In the genomic region with DNA sequence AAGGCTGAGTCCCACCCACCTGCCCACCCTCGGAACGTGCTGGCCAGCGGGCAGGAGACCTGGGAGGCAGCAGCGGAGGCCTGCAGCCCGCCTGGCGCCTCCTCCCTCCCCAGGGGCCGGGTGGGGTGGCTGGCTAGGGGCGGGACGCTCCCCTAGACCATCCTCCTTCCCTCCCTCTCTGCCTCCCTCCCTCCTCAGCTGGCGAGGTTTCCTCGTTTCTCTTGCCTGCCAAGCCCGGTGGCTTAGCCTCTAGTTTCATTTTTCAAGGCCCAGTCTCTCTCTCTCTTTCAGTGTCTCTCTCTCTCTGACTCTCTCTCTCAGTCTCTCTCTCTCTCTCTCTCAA, we compare ENCODE assay signal across 8 mouse cellular contexts. TPM values are rescaled to one million over a fixed set of nuclear protein-coding genes. Genes with fewer than 3 reads are reported as not detected.
DNase-seq lines count a peak whose midpoint lies in the region; ATAC-seq and TF ChIP-seq lines count a peak whose summit lies in the region.

No protein-coding gene starts in this region.

- no peaks in the 10 kb centered on the region for H3K27me3 ChIP-seq in C2C12 (ENCODE audit: control insufficient read depth, insufficient read depth, insufficient read length)
- H3K27me3 ChIP-seq in embryonic facial prominence, embryonic 13.5 days: no peaks in the 10 kb centered on the region
- H3K27me3 ChIP-seq in liver, embryonic 11.5 days (replicated peaks; ENCODE audit: control insufficient read depth, insufficient read depth, low read length): no peaks in the 10 kb centered on the region
- no peaks in the 10 kb centered on the region for H3K27me3 ChIP-seq in myocyte (ENCODE audit: control insufficient read depth, insufficient read depth, insufficient read length)
- no peaks in the 10 kb centered on the region for H3K27me3 ChIP-seq in splenic B cell, adult 2 months (ENCODE audit: control insufficient read depth, insufficient read depth, low read length, poor library complexity, severe bottlenecking)

- H3K79me3 ChIP-seq in C2C12 (ENCODE audit: low read depth): no peaks in the 10 kb centered on the region

- peak; percentile 86 for ATAC-seq in embryonic facial prominence, embryonic 13.5 days (ENCODE audit: insufficient number of reproducible peaks, insufficient read depth, low FRiP score, low TSS enrichment, low read depth)
- peak; percentile 95 for ATAC-seq in liver, embryonic 11.5 days (replicated peaks; ENCODE audit: low FRiP score)

- H3K9ac ChIP-seq in embryonic facial prominence, embryonic 13.5 days: peak overlapping the region; percentile 62
- peak overlapping the region; percentile 55 for H3K9ac ChIP-seq in liver, embryonic 11.5 days (ENCODE audit: low read depth, low read length)

- H3K27ac ChIP-seq in embryonic facial prominence, embryonic 13.5 days: peak overlapping the region; percentile 88
- peak overlapping the region; percentile 89 for H3K27ac ChIP-seq in liver, embryonic 11.5 days (ENCODE audit: low read depth, low read length)

- H3K4me1 ChIP-seq in embryonic facial prominence, embryonic 13.5 days: peaks cover 35% of the 10 kb centered on the region
- peaks cover 33% of the 10 kb centered on the region for H3K4me1 ChIP-seq in liver, embryonic 11.5 days (replicated peaks; ENCODE audit: control insufficient read depth, insufficient read depth, low read length)

- peak; percentile 68 for TF ChIP-seq POLR2A in myocyte (IDR thresholded peaks at IDR 0.05; ENCODE audit: insufficient read length, low read depth)

- peaks cover 4% of the 10 kb centered on the region for H3K36me3 ChIP-seq in C2C12 (ENCODE audit: control insufficient read depth, insufficient read depth)
- peaks cover 20% of the 10 kb centered on the region for H3K36me3 ChIP-seq in embryonic facial prominence, embryonic 13.5 days
- peaks cover 6% of the 10 kb centered on the region for H3K36me3 ChIP-seq in liver, embryonic 11.5 days (ENCODE audit: control insufficient read depth, insufficient read depth, low read length)
- H3K36me3 ChIP-seq in myocyte (ENCODE audit: control insufficient read depth, insufficient read depth): peaks cover 8% of the 10 kb centered on the region
- no peaks in the 10 kb centered on the region for H3K36me3 ChIP-seq in splenic B cell, adult 2 months (ENCODE audit: control insufficient read depth, insufficient read depth, low read length, poor library complexity, severe bottlenecking)

- no peak for TF ChIP-seq CTCF in C2C12 (IDR thresholded peaks at IDR 0.05; ENCODE audit: control insufficient read depth, insufficient read depth, insufficient read length)

- no peaks in the 10 kb centered on the region for H3K9me3 ChIP-seq in embryonic facial prominence, embryonic 13.5 days
- H3K9me3 ChIP-seq in liver, embryonic 11.5 days (ENCODE audit: control insufficient read depth, low read length): no peaks in the 10 kb centered on the region

- H3K79me2 ChIP-seq in C2C12 (ENCODE audit: control insufficient read depth, insufficient read depth) (no peaks in the 10 kb centered on the region), myocyte (ENCODE audit: control insufficient read depth, insufficient read depth) (peaks cover 8% of the 10 kb centered on the region)

- no peak overlapping the region for H3ac ChIP-seq in C2C12 (ENCODE audit: control insufficient read depth, insufficient read length, low read depth)
- H3ac ChIP-seq in myocyte (ENCODE audit: control insufficient read depth, insufficient read length): no peak overlapping the region

- DNase-seq in adrenal gland, postnatal 4 days (ENCODE audit: low spot score in 2 of 2): peak; percentile 61 to 84
- DNase-seq in heart, adult 8-10 months (ENCODE audit: low spot score): peak; percentile 89
- DNase-seq in kidney, adult 8-10 months: peak; percentile 93 to 96
- DNase-seq in liver, embryonic 11.5 days (ENCODE audit: low spot score): no peak
- peak; percentile 73 for DNase-seq in splenic B cell, adult 2 months (ENCODE audit: low read depth, low spot score)

- WGBS in embryonic facial prominence, embryonic 13.5 days: 0% methylated on average over 11 of the region's 12 CpGs
- 0% methylated on average over 12 of the region's 12 CpGs for WGBS in liver, embryonic 11.5 days

- peak overlapping the region; percentile 64 for H3K4me2 ChIP-seq in embryonic facial prominence, embryonic 13.5 days
- peak overlapping the region; percentile 77 for H3K4me2 ChIP-seq in liver, embryonic 11.5 days
- peak overlapping the region; percentile 88 for H3K4me2 ChIP-seq in myocyte (ENCODE audit: low read depth)

- H3K4me3 ChIP-seq in C2C12 (ENCODE audit: insufficient read depth, poor library complexity, severe bottlenecking): no peak overlapping the region
- peak overlapping the region; percentile 42 for H3K4me3 ChIP-seq in embryonic facial prominence, embryonic 13.5 days
- peak overlapping the region; percentile 26 for H3K4me3 ChIP-seq in liver, embryonic 11.5 days (ENCODE audit: low read depth, low read length)
- peak overlapping the region; percentile 14 for H3K4me3 ChIP-seq in myocyte

TF ChIP-seq in C2C12, 6 proteins besides CTCF, POLR2A, EP300 and RAD21:
- no peak for TF ChIP-seq CEBPB (IDR thresholded peaks at IDR 0.05; ENCODE audit: low read depth)
- peak; percentile 31 for TF ChIP-seq MAX (IDR thresholded peaks at IDR 0.05)

TF ChIP-seq in myocyte, 11 proteins besides CTCF, POLR2A, EP300 and RAD21:
- TF ChIP-seq MYOD1 (IDR thresholded peaks at IDR 0.05; ENCODE audit: control insufficient read depth in 1 of 3, insufficient read length in 2 of 3, low read depth in 2 of 3) (peak in 1 of 3 experiments; percentile 38), MAX (IDR thresholded peaks at IDR 0.05; ENCODE audit: low read depth) (no peak), MYOG (IDR thresholded peaks at IDR 0.05; ENCODE audit: control insufficient read depth in 1 of 3, insufficient read depth in 1 of 3, insufficient read length in 2 of 3, low read depth in 2 of 3) (peak in 1 of 3 experiments; percentile 57), REST (IDR thresholded peaks at IDR 0.05; ENCODE audit: insufficient read depth, insufficient read length) (no peak), TCF12 (IDR thresholded peaks at IDR 0.05; ENCODE audit: insufficient read depth, poor library complexity, severe bottlenecking) (no peak), E2F4 (IDR thresholded peaks at IDR 0.05; ENCODE audit: insufficient read depth) (no peak), CEBPB (IDR thresholded peaks at IDR 0.05; ENCODE audit: insufficient read depth, poor library complexity, severe bottlenecking) (no peak), POLR2AphosphoS2 (IDR thresholded peaks at IDR 0.05; ENCODE audit: insufficient read length, low read depth) (peak; percentile 65), TCF3 (IDR thresholded peaks at IDR 0.05; ENCODE audit: insufficient read length, low read depth) (no peak)
TF ChIP-seq in myocyte: peak in this region for 3.

RNA-seq across cellular contexts. Expression of a gene that starts 5.1 kb away (rescaled TPM):
- polyA plus RNA-seq in C2C12 (2012; fragmentation: generic; extraction: Trizol) (87.3 TPM), myocyte (2012; fragmentation: generic; extraction: Trizol) (44.6 TPM)
- total RNA-seq in adrenal gland, postnatal 4 days (2021): 10 to 100 TPM; 18.1 to 18.8 TPM
- 34.7 and 40.1 TPM in 2 replicates for polyA plus RNA-seq in embryonic facial prominence, embryonic 13.5 days (2015; fragmentation: Nextera tagmentation; extraction: Ambion mirVana)
- 10 to 100 TPM in 3 of 4 experiments, 1 to 10 TPM in 1; 8.4 to 11.5 (median 10.2) TPM for total RNA-seq in heart, adult 8-10 months (2022)
- 23.0 and 24.3 TPM in 2 replicates for polyA plus RNA-seq in liver, embryonic 11.5 days (2014; fragmentation: Nextera tagmentation; extraction: Ambion mirVana)

RNA-seq across cellular contexts. Expression of a gene that starts 8.0 kb away (rescaled TPM):
- 12.5 TPM for polyA plus RNA-seq in C2C12 (2012; fragmentation: generic; extraction: Trizol)
- 10 to 100 TPM; 16.7 to 17.3 TPM for total RNA-seq in adrenal gland, postnatal 4 days (2021)
- 33.6 and 38.2 TPM in 2 replicates for polyA plus RNA-seq in embryonic facial prominence, embryonic 13.5 days (2015; fragmentation: Nextera tagmentation; extraction: Ambion mirVana)
- total RNA-seq in heart, adult 8-10 months (2022): 1 to 10 TPM; 4.8 to 5.7 (median 5.6) TPM
- 20.6 and 21.5 TPM in 2 replicates for polyA plus RNA-seq in liver, embryonic 11.5 days (2014; fragmentation: Nextera tagmentation; extraction: Ambion mirVana)
- 15.5 TPM for polyA plus RNA-seq in myocyte (2012; fragmentation: generic; extraction: Trizol)

RNA-seq across cellular contexts. Expression of a gene that starts 17.5 kb away (rescaled TPM):
- polyA plus RNA-seq in C2C12 (2012; fragmentation: generic; extraction: Trizol): 5.3 TPM
- total RNA-seq in adrenal gland, postnatal 4 days (2021): 1 to 10 TPM; 7.0 to 8.8 TPM
- polyA plus RNA-seq in embryonic facial prominence, embryonic 13.5 days (2015; fragmentation: Nextera tagmentation; extraction: Ambion mirVana): 5.8 and 6.3 TPM in 2 replicates
- total RNA-seq in heart, adult 8-10 months (2022): 1 to 10 TPM in 1 of 4 experiments, under 1 TPM in 3; 0.75 to 1.0 (median 0.80) TPM
- polyA plus RNA-seq in liver, embryonic 11.5 days (2014; fragmentation: Nextera tagmentation; extraction: Ambion mirVana): 0.80 and 0.84 TPM in 2 replicates
- polyA plus RNA-seq in myocyte (2012; fragmentation: generic; extraction: Trizol): 4.2 TPM

RNA-seq across cellular contexts. Expression of a gene that starts 33.8 kb away (rescaled TPM):
- polyA plus RNA-seq in C2C12 (2012; fragmentation: generic; extraction: Trizol) (78.4 TPM), myocyte (2012; fragmentation: generic; extraction: Trizol) (58.4 TPM)
- total RNA-seq in adrenal gland, postnatal 4 days (2021): 10 to 100 TPM; 58.4 to 62.1 TPM
- 46.1 and 52.9 TPM in 2 replicates for polyA plus RNA-seq in embryonic facial prominence, embryonic 13.5 days (2015; fragmentation: Nextera tagmentation; extraction: Ambion mirVana)
- total RNA-seq in heart, adult 8-10 months (2022): 10 to 100 TPM; 27.7 to 29.2 (median 29.0) TPM
- polyA plus RNA-seq in liver, embryonic 11.5 days (2014; fragmentation: Nextera tagmentation; extraction: Ambion mirVana): 581 and 583 TPM in 2 replicates

RNA-seq across cellular contexts. Expression of a gene that starts 34.1 kb away (rescaled TPM):
- polyA plus RNA-seq in C2C12 (2012; fragmentation: generic; extraction: Trizol): 0.25 TPM
- 1 to 10 TPM; 1.2 to 1.4 TPM for total RNA-seq in adrenal gland, postnatal 4 days (2021)
- 0.56 and 0.73 TPM in 2 replicates for polyA plus RNA-seq in embryonic facial prominence, embryonic 13.5 days (2015; fragmentation: Nextera tagmentation; extraction: Ambion mirVana)
- under 1 TPM; 0.22 to 0.49 (median 0.30) TPM for total RNA-seq in heart, adult 8-10 months (2022)
- 0.17 and 0.19 TPM in 2 replicates for polyA plus RNA-seq in liver, embryonic 11.5 days (2014; fragmentation: Nextera tagmentation; extraction: Ambion mirVana)
- 0.17 TPM for polyA plus RNA-seq in myocyte (2012; fragmentation: generic; extraction: Trizol)
